Mouse (Mus musculus) lung, postnatal 10 days (tissue): ENCODE data around the gene Tnrc6b.
"Not testable (repeated sequence)": the region's sequence is repeated elsewhere in the genome, so short reads cannot be mapped to it uniquely, and the experiment has no call there.

Source experiments
- DNase-seq: peaks from one replicate; pipeline ENCODE4 v3.0.0; 2021

Gene Tnrc6b

GRCm38 (mm10) chr15:80859366-80859765 lies 148.3 kb downstream of the Tnrc6b start:
- no peak for DNase-seq

DNA sequence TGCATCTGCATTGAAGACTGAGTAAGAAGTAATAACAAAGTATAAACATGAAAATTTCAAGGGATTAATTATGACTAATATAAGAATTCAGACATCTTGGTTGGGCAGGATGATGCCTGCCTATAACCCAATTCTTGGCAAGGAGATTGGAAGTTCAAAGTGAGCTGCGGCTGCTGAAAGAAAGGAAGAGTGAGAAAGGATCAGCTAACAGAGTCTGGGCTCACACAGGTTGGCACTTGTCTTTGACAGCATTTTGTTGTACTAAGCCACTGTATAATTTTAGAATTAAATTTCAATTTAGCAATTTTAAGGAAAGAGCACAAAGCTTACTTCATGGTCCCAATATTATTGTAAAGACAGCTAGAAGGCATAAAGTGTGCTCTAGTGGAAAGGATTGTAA lies 150.2 kb downstream of the Tnrc6b start:
- no peak for DNase-seq

DNA sequence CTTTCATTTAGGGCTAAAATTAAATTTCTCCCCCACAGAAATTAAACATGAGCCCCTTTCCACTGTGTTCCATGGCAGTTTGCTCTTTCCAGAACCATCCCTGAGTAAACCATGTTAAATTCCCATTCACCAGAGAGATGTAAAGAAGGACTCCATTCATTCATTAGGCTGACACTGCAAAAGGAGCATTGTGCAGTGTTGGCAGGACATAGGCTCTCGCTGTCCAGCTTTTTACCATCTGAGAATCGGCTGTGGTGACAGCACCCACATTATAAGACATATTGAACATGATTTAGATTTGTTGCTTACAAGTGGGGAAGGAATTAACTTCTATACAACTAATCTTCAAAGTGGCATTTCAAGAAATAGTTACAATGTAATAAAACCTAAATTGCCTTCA lies 150.9 kb downstream of the Tnrc6b start:
- DNase-seq: no peak

- not testable (repeated sequence) for DNase-seq
Observed at GRCm38 (mm10) chr15:80868603-80869002, 157.5 kb downstream of the Tnrc6b start.

DNA sequence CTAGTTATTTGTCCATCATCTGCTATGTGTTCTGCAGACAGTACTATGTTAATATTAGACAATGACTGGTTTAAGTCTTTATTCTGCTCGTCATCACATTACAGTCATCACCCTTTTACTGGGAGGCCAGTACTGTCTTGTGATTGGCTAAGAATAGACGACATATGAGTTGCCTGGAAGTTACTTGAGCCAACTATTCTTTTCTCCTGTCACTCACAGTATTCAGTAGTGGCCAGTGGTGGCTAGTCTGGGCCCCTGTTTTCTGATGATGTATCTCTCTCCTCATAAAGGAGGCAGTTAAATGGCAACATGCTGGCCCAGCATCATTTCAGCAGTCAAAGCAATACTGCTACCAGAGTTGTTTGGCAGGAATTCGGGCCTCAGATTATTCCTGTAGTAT lies 163.6 kb downstream of the Tnrc6b start:
- no peak for DNase-seq

GRCm38 (mm10) chr15:80876231-80876630 lies 165.1 kb downstream of the Tnrc6b start:
- DNase-seq: peak; percentile 3

GRCm38 (mm10) chr15:80884095-80884494 lies 173.0 kb downstream of the Tnrc6b start:
- no peak for DNase-seq

- DNase-seq: no peak
Observed at GRCm38 (mm10) chr15:80886361-80887156, 175.4 kb downstream of the Tnrc6b start.

- no peak for DNase-seq
Observed at GRCm38 (mm10) chr15:80892341-80892740, 181.2 kb downstream of the Tnrc6b start.

DNA sequence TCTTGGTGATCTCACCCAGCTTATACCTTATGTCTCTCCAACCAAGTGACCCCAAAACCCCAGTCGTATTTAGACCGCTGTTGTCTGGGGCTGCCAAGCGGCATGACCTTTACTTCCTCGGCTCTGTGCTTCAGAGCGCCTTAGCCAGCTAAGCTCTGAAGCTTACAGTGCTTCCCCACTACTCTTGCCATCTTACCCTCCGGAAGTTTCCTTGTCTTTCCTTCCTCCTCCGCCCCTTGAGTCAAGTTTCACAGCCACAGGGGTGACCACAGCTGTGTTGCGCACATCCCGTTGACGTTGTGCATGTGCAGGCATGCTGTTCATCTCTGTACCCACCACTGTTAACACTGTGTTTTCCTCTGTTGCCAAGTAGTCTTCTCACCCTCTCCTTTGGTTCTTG lies 185.6 kb downstream of the Tnrc6b start:
- DNase-seq: no peak

DNA sequence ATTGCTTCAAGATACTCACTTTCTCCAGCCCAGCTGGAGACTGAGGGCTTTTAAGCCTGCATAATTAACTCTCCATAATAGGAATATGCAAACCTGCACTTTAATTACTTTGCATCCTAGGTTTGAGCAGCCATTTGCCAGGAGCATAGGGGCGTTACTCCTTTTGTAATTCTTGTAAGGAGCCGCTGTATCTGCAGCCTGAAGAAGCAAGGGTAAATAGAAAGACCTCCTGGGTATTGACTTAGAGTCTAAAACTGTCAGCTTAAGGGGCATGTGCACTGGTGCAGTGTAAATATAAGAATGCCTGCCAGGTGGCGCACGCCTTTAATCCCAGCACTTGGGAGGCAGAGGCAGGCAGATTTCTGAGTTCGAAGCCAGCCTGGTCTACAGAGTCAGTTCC lies 186.8 kb downstream of the Tnrc6b start:
- DNase-seq: no peak

DNA sequence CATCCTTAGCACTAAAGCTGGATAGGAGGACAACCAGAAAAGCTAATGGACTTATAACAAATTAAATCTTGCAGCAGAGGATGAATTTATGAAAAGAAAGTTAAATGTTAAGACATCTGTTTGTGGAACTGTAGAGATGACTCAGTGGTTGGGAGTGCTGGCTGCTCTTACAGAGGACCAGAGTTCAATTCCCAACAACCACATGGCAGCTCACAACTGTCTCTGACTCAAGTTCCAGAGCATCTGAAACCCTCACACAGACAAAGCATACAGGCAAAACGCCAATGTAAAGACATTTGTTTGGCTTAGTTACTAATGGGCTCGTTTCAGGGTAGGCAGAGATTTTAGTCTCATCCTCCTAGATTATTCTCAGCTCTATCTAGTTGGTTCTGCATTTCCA lies 188.7 kb downstream of the Tnrc6b start:
- DNase-seq: no peak

- no peak for DNase-seq
Observed at GRCm38 (mm10) chr15:80901806-80902513, 190.8 kb downstream of the Tnrc6b start.

DNA sequence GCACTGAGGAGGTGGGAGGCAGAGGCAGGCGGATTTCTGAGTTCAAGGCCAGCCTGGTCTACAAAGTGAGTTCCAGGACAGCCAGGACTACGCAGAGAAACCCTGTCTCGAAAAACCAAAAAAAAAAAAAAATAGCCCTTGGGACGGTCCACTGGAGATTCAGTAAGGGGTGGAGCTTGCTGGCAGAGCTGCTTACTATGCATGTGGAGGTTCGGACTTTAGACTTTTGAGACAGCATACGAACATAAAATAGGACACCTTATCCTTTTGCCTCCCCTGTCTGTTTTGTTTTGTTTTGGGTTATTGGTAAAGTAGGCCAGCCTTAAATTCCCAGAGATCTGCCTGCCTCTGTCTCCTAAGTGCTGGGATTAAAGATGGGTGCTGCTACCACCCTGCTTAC lies 193.7 kb downstream of the Tnrc6b start:
- not testable (repeated sequence) for DNase-seq

DNA sequence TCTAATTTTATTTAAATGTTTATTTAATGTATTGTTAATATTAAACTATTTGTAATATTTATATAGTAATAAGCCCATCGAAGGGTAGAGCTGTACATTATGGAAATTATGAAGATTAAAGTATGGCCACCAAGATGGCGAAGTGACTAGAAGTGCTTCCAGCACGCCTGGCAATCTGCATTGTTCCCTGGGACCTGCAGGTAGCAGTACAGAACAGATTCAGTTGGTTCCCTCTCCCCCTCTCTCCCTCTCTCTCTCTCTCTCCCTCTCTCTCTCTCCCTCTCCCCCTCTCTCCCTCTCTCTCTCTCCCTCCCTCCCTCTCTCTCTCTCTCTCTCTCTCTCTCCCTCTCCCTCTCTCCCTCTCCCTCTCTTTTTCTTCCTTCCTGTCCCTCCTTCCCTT lies 199.1 kb downstream of the Tnrc6b start:
- no peak for DNase-seq

DNA sequence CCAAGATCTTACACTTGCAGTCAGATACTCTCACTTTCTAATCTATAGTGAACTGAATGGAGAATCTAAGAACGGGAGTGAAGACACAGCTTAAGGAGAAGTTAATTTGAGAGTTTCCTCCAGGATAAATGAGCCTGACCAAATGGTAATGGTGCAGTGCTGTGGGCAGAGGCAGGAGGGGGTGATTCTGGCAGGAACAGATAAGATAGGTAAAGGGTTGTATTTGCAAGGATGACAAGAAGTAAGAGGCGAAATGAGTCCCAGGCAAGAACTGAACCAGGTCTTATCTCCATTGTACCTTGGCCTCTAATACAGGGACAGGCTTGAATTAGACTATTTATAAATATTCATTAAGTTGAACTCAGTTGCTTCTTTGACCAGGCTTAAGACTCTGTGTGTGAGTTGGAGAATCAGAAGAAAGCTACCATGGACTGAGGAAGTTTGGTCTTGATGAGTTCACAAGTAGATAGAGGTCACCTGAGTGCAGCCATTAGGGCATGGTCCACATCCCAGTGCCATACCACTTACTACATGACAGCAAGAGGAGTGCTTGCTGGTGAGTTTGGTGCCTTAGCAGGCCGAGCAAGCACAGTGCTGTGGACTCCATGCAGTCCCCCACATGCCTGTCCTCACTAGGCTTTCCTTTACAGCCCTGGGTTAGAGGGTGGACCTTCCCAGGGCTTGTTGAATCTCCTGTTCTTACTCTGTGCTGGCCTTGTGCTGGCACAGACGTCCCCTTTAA lies 199.8 kb downstream of the Tnrc6b start:
- no peak for DNase-seq

DNA sequence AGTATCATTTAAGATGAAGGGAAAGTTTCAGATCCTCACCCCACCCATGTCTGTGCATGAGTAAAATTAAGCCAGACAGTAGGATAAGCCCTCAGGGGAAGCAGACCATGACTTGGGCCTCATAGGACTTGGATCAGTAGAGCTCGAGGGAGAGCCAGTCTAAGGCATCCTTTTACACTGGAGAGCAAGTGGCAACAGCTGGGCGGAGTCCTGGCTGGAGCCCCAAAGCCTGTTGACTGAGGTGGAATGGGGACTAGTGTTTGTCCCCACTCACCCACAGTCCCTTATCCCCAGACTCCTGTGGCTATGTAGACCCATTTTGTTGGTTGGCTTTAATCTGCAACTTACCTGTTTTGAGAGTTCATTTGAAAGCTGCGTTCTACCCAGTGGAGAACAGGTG lies 201.1 kb downstream of the Tnrc6b start:
- DNase-seq: no peak

DNA sequence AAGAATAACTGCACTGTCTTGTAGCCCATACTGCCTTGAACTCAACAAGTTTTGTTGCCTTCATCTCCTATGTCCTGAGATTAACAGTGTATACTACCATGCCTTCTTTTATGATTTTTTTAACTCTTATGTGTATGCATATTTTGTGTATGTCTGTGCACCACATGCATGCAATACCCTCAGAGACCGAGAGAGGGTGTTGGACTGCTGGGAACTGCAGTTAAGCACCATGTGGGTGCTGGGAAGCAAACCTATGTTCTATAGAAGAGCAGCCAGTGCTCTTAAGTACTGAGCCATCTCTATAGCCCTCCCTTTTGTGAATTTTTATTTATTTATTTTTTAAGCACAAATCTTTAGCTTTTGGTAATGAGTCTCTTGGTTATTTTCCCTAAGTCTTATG lies 202.7 kb downstream of the Tnrc6b start:
- no peak for DNase-seq

DNA sequence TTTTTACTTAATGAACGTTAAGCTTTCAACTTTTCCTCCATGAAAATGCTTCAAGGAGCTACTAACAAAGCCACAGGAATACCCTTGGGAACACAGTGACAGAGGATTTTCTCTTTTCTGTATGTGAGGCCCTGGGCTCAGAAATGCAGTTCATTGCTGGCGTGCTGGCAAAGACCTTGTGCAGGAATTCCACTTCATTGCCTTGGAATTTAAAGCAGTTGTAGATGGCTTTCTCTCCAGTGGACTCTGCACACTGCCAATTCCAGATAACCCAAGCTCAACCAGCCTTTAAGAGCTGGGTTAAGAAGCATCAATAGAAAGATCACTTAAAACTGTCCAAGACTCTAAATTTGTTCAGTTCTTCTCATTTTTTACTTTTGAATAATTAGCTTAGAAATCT lies 204.7 kb downstream of the Tnrc6b start:
- peak; percentile 42 for DNase-seq

DNA sequence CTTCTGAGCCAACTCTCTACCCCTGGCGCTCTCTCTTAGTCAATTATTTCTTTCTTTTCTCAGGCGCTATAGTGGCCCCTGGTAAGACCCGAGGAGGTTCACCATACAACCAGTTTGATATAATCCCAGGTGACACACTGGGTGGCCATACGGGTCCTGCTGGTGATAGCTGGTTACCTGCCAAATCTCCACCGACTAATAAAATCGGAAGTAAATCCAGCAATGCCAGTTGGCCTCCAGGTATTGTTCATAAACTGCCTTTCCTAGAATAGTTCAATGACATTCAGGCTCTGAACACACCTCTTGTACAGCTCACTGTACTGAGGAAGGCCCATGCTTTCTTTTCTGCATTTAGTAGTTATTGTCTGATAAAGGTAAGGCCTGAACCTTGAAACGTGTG lies 205.5 kb downstream of the Tnrc6b start:
- DNase-seq: no peak

DNA sequence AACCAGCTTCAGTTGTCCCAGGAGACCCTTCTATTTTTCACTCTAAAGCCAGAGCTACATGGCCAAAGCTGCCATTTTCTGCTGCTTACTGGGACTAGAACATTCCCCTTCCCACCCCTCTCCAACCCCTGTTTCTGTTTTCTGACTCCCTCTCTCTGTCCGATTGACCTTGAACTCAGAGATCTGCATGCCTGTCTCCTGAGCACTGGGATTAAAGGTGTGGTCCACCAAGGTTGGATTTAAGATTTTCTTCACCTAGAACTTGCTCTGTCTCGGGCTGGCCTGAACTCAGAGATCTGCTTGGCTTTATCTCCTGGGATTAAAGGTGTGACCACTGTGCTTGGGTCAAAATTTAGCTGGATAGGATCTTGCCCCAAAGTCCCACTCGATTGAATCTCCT lies 209.2 kb downstream of the Tnrc6b start:
- no peak for DNase-seq

DNA sequence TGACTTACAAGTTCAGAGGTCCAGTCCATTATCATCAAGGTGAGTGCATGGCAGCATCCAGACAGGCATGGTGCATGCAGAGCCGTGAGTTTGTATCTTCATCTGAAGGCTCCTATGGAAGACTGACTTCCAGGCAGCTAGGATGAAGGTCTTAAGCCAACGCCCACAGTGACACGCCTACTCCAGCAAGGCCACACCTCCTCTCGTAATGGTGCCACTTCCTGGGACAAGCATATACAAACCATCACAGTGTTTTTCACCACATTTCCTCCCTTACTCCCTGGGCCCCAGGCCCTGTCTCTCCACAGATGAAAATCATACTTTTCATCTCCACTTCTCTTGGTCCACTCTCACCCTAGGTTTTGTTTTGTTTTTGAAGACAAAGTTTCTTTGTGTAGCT lies 210.7 kb downstream of the Tnrc6b start:
- DNase-seq: peak; percentile 37

GRCm38 (mm10) chr15:80924211-80924610 lies 213.1 kb downstream of the Tnrc6b start:
- no peak for DNase-seq

GRCm38 (mm10) chr15:80928811-80929355 lies 217.8 kb downstream of the Tnrc6b start:
- DNase-seq: no peak
